9 mouse cellular contexts compared by ENCODE assay signal in the genomic region with DNA sequence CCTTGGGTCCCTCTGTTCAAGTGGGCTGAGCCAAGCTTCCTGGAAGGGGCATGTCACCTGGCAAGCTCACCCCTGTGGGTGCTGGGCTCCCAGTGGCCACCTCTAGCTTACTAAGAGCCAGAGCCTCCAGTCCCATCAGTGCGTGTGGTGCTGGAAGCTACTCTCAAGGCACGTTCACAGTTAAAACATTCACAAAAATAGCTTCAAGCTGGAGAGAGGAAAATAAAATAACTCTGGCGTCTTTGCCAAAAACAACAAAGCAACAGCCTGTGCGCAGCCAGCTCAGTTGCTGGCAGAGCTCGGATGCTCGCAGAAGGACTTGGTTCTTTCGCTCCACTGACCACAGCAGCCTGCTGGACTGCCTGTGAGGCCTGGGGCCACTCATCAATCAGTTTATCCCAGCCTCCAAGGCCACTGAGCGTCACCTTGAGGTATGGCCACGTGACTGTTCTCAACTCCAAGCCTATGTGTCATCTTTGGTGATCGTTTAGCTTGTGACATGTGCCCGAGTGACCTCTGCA. TPM values are rescaled to one million over a fixed set of nuclear protein-coding genes. Genes with fewer than 3 reads are reported as not detected.
A peak's percentile ranks its signal among the peaks of the same experiment; 100 is the strongest.
DNase-seq lines count a peak whose midpoint lies in the region; ATAC-seq and TF ChIP-seq lines count a peak whose summit lies in the region.
"Had no signal": no experiment of that assay in that cellular context is flagged by ENCODE, and none has a peak within 500 bp of the region (broad histone marks: within the 10 kb centered on the region; RNA-seq: fewer than 3 reads in every experiment).

No protein-coding gene starts in this region.

- H3K9me3 ChIP-seq in forebrain, embryonic 15.5 days, result no peaks in the 10 kb centered on the region
- no peaks in the 10 kb centered on the region for H3K9me3 ChIP-seq in forebrain, embryonic 11.5 days (ENCODE audit: control insufficient read depth, low read length)
- H3K9me3 ChIP-seq in kidney, embryonic 14.5 days (ENCODE audit: control insufficient read depth, low read length), result no peaks in the 10 kb centered on the region
- no peaks in the 10 kb centered on the region for H3K9me3 ChIP-seq in limb, embryonic 15.5 days

- intact Hi-C loops in gastrocnemius, postnatal 14 days (cut with DNase I; ENCODE audit: low total_unique reads), result no loop called here

- no peak overlapping the region for H3K9ac ChIP-seq in forebrain, embryonic 15.5 days (replicated peaks)
- H3K9ac ChIP-seq in forebrain, embryonic 11.5 days (ENCODE audit: low read length), result no peak overlapping the region; the same call in 1 of the 2 replicates
- no peak overlapping the region for H3K9ac ChIP-seq in kidney, embryonic 14.5 days (ENCODE audit: low read depth, low read length)
- H3K9ac ChIP-seq in limb, embryonic 15.5 days, result no peak overlapping the region

- no peak for TF ChIP-seq CTCF in brain, embryonic 14.5 days (IDR thresholded peaks at IDR 0.05; ENCODE audit: borderline replicate concordance, extremely low read depth, insufficient read depth, insufficient read length)

- no peak for TF ChIP-seq POLR2A in brain, embryonic 14.5 days (IDR thresholded peaks at IDR 0.05; ENCODE audit: borderline replicate concordance, extremely low read depth, insufficient read depth, insufficient read length, poor library complexity, severe bottlenecking)

- H3K4me1 ChIP-seq in forebrain, embryonic 15.5 days, result peaks cover 13% of the 10 kb centered on the region
- H3K4me1 ChIP-seq in forebrain, embryonic 11.5 days (replicated peaks; ENCODE audit: control insufficient read depth, insufficient read depth, low read length), result no peaks in the 10 kb centered on the region
- H3K4me1 ChIP-seq in kidney, embryonic 14.5 days (ENCODE audit: control insufficient read depth, insufficient read depth, low read length), result peaks cover 11% of the 10 kb centered on the region
- peaks cover 10% of the 10 kb centered on the region for H3K4me1 ChIP-seq in limb, embryonic 15.5 days

- H3K27ac ChIP-seq in forebrain, embryonic 15.5 days (replicated peaks), result peak overlapping the region; percentile 68
- no peak overlapping the region for H3K27ac ChIP-seq in forebrain, embryonic 11.5 days (ENCODE audit: low read depth, low read length)
- peak overlapping the region; percentile 77 for H3K27ac ChIP-seq in kidney, embryonic 14.5 days (ENCODE audit: low read depth, low read length)
- peak overlapping the region; percentile 67; the same call in 1 of the 2 replicates for H3K27ac ChIP-seq in limb, embryonic 15.5 days

- H3K4me3 ChIP-seq in forebrain, embryonic 15.5 days, result no peak overlapping the region
- no peak overlapping the region for H3K4me3 ChIP-seq in forebrain, embryonic 11.5 days (ENCODE audit: low read depth, low read length)
- no peak overlapping the region for H3K4me3 ChIP-seq in kidney, embryonic 14.5 days (ENCODE audit: low read length)
- no peak overlapping the region for H3K4me3 ChIP-seq in limb, embryonic 15.5 days

- no peaks in the 10 kb centered on the region for H3K36me3 ChIP-seq in forebrain, embryonic 15.5 days
- no peaks in the 10 kb centered on the region for H3K36me3 ChIP-seq in forebrain, embryonic 11.5 days (ENCODE audit: control insufficient read depth, insufficient read depth, low read length)
- H3K36me3 ChIP-seq in kidney, embryonic 14.5 days (ENCODE audit: control insufficient read depth, insufficient read depth, low read length), result no peaks in the 10 kb centered on the region
- H3K36me3 ChIP-seq in limb, embryonic 15.5 days, result no peaks in the 10 kb centered on the region

- no peak for DNase-seq in forebrain, embryonic 11.5 days (ENCODE audit: low spot score)
- DNase-seq in brain, embryonic 14.5 days (ENCODE audit: low read depth), result peak; percentile 77
- peak; percentile 39 for DNase-seq in gastrocnemius, postnatal 14 days
- DNase-seq in right cerebral cortex, postnatal 4 days, result peak; percentile 42
- no peak for DNase-seq in spleen, postnatal 14 days (ENCODE audit: low spot score in 2 of 2)

- no peaks in the 10 kb centered on the region for H3K27me3 ChIP-seq in forebrain, embryonic 15.5 days
- H3K27me3 ChIP-seq in forebrain, embryonic 11.5 days (ENCODE audit: control insufficient read depth, insufficient read depth, low read length), result no peaks in the 10 kb centered on the region
- H3K27me3 ChIP-seq in kidney, embryonic 14.5 days (ENCODE audit: control insufficient read depth, insufficient read depth, low read length), result no peaks in the 10 kb centered on the region
- no peaks in the 10 kb centered on the region for H3K27me3 ChIP-seq in limb, embryonic 15.5 days

- 0 out of 2 replicates have a peak, but pooled peaks have one; percentile 29 for ATAC-seq in forebrain, embryonic 15.5 days (replicated peaks)
- ATAC-seq in forebrain, embryonic 11.5 days (replicated peaks; ENCODE audit: low FRiP score), result no peak
- peak; percentile 93 for ATAC-seq in kidney, embryonic 14.5 days (ENCODE audit: low FRiP score, low TSS enrichment)
- ATAC-seq in limb, embryonic 15.5 days (ENCODE audit: insufficient number of reproducible peaks, low FRiP score, low TSS enrichment, low read depth), result no peak

- H3K4me2 ChIP-seq in forebrain, embryonic 15.5 days (replicated peaks), result no peak overlapping the region
- no peak overlapping the region for H3K4me2 ChIP-seq in forebrain, embryonic 11.5 days (ENCODE audit: low read depth, low read length, severe bottlenecking)
- H3K4me2 ChIP-seq in kidney, embryonic 14.5 days (replicated peaks; ENCODE audit: low read depth, low read length), result no peak overlapping the region
- H3K4me2 ChIP-seq in limb, embryonic 15.5 days, result peak overlapping the region; percentile 24; the same call in 1 of the 2 replicates

- WGBS in forebrain, embryonic 15.5 days, result 43% methylated on average over 11 of the region's 11 CpGs
- 68% methylated on average over 11 of the region's 11 CpGs for WGBS in forebrain, embryonic 11.5 days
- 17% methylated on average over 11 of the region's 11 CpGs for whole genome bisulfite sequencing in kidney, embryonic 14.5 days
- WGBS in limb, embryonic 15.5 days, result 40% methylated on average over 11 of the region's 11 CpGs

RNA-seq across cellular contexts. Expression of gene Spaca3, which starts 19.0 kb away (rescaled TPM):
- polyA plus RNA-seq in forebrain, embryonic 15.5 days (2015; fragmentation: Nextera tagmentation; extraction: Ambion mirVana), result not detected in 2 replicates
- polyA plus RNA-seq in forebrain, embryonic 11.5 days (2014; fragmentation: Nextera tagmentation; extraction: Ambion mirVana), result not detected in 2 replicates
- polyA plus RNA-seq in brain, embryonic 14.5 days (2012; rRNA removed), result not detected in 2 replicates
- not detected for total RNA-seq in gastrocnemius, postnatal 14 days (2021)
- polyA plus RNA-seq in kidney, embryonic 14.5 days (2014; fragmentation: Nextera tagmentation; extraction: Ambion mirVana), result not detected in 2 replicates
- polyA plus RNA-seq in limb, embryonic 15.5 days (2015; fragmentation: Nextera tagmentation; extraction: Ambion mirVana), result not detected in 2 replicates
- polyA plus RNA-seq: liver, embryonic 16.5 days had no signal

Comparison
In these comparisons a context has a peak if more than half of its experiments do, and no peak if none do; other contexts are left out.
1. ATAC-seq: peak in forebrain, embryonic 15.5 days (single experiment) and kidney, embryonic 14.5 days (single experiment); none in forebrain, embryonic 11.5 days (single experiment) and limb, embryonic 15.5 days (single experiment).
2. DNase-seq: peak in brain, embryonic 14.5 days (single experiment), gastrocnemius, postnatal 14 days (single experiment) and right cerebral cortex, postnatal 4 days (single experiment); none in forebrain, embryonic 11.5 days (single experiment) and spleen, postnatal 14 days (0 of 2).